Mouse (Mus musculus) forebrain, postnatal 0 days (tissue): ENCODE data around the gene Ccdc28b. TPM values are rescaled to one million over a fixed set of nuclear protein-coding genes. Genes with fewer than 3 reads are reported as not detected.

ENCODE experiments used
- ATAC-seq: fragments of 200-750 bp; cut with Nextera tagmentation; 2 replicates; pipeline ENCODE4 v1.8.0; 2017; ENCODE audit warnings: mild to moderate bottlenecking, moderate library complexity
- DNase-seq: peaks from one replicate; pipeline ENCODE4 v3.0.0-alpha.2; 2015
- H3K27ac ChIP-seq: fragments of 300-500 bp; sonication (generic); 2 replicates; pipeline ENCODE4 v1.5.1; 2014; ENCODE audit warnings: low read depth, mild to moderate bottlenecking, antibody characterized with exemption, low read length, moderate library complexity, mixed read lengths
- H3K27me3 ChIP-seq: fragments of 300-500 bp; sonication (generic); 2 replicates; pipeline ENCODE4 v1.6.1; 2014; ENCODE audit warnings: mild to moderate bottlenecking, low read length, mixed read lengths; ENCODE audit not compliant: insufficient read depth
- H3K36me3 ChIP-seq: fragments of 300-500 bp; sonication (generic); 2 replicates; pipeline ENCODE4 v1.6.1; 2014; ENCODE audit warnings: mild to moderate bottlenecking, moderate library complexity; ENCODE audit not compliant: insufficient read depth
- H3K4me1 ChIP-seq: fragments of 300-500 bp; sonication (generic); 2 replicates; pipeline ENCODE4 v1.6.1; 2014; ENCODE audit warnings: antibody characterized with exemption; ENCODE audit not compliant: insufficient read depth
- H3K4me2 ChIP-seq: fragments of 300-500 bp; sonication (generic); 2 replicates; pipeline ENCODE4 v1.6.1; 2014; ENCODE audit warnings: low read depth, mild to moderate bottlenecking, moderate library complexity
- H3K4me3 ChIP-seq: fragments of 300-500 bp; sonication (generic); 2 replicates; pipeline ENCODE4 v1.5.1; 2014; ENCODE audit warnings: low read depth, low read length, mixed read lengths
- H3K9ac ChIP-seq: fragments of 300-500 bp; sonication (generic); 2 replicates; pipeline ENCODE4 v1.6.1; 2014; ENCODE audit warnings: mild to moderate bottlenecking
- H3K9me3 ChIP-seq: fragments of 300-500 bp; sonication (generic); 2 replicates; pipeline ENCODE4 v1.6.1; 2016; ENCODE audit warnings: low read length
- CTCF ChIP-seq: sonication (generic); IDR thresholded peaks from 2 replicates; pipeline ENCODE4 v1.5.1; 2016; ENCODE audit warnings: antibody characterized with exemption, control low read depth, low read depth
- WGBS: fragments of 180-500 bp; shearing (Covaris S2); extraction: QIAGEN DNeasy Blood & Tissue Kit; methylation state at CpG from one replicate; pipeline ENCODE4 v1.1.7; 2014; 5-methylcytosine and 5-hydroxymethylcytosine counted together
- polyA plus RNA-seq: library from polyadenylated mRNA; unstranded; fragments of >200 nt; fragmentation: Nextera tagmentation; extraction: Ambion mirVana; gene quantifications from 2 replicates; pipeline ENCODE4 v1.2.1, GENCODE M21; 2015
- total RNA-seq: library from RNA; depleted of rRNA; stranded (reverse); fragments of >200 nt; gene quantifications from 2 replicates; pipeline ENCODE4 v1.2.3, GENCODE M21; 2014

Gene Ccdc28b
- total and polyA plus RNA-seq, 2 experiments from 2014 or later = 89.2 to 146 TPM

DNA sequence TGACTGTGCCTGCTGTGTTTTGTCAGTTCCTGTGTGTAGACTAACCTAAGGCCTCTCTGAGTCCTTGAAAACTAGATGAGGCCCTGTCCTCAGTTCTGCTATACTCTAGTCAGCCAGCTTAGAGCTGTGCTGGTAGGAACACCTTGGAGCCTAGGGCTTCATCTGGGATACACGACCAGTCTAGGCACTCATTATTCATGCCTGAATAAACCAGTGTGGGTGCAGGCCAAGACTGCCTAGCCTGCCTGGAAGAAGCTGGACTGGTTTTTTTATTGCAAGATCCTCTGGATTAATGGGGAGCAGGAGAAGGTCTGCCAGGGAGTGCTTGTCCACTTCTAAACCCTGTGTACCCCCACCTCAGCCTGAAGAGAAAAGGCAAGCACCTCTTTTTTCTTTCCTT lies 36.8 kb downstream of the Ccdc28b start:
- no peaks in the 10 kb centered on the region for H3K4me1 ChIP-seq
- TF ChIP-seq CTCF = no peak
- WGBS = 15% methylated on average over 1 of the region's 1 CpGs
- no peak overlapping the region for H3K9ac ChIP-seq
- no peaks in the 10 kb centered on the region for H3K9me3 ChIP-seq
- no peak overlapping the region for H3K4me3 ChIP-seq
- H3K27ac ChIP-seq = no peak overlapping the region
- H3K36me3 ChIP-seq = peaks cover 17% of the 10 kb centered on the region
- DNase-seq (no peak), ATAC-seq (no peak)
- H3K4me2 ChIP-seq = no peak overlapping the region
- H3K27me3 ChIP-seq = no peaks in the 10 kb centered on the region

DNA sequence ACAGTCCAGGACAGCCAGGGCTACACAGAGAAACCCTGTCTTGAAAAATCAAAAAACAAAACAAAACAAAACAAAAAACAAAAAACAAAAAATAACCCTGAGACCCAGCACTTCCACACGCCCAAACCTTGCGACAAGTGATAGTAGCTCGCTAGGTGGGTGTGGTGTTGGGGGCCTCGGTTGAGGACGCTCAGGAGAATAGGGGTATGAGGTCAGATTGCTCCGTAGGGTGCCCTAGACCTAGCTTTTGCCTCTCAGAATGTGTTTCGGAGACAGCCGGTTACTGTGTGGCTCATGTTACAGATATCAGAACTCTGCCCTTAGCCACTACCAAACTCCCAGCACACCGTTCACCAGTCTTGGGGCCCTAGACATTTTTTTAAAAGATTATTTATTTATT lies 38.0 kb downstream of the Ccdc28b start:
- Histone ChIP-seq H3K36me3 (peaks cover 5% of the 10 kb centered on the region), H3K9ac (no peak overlapping the region), H3K4me2 (peak overlapping the region; percentile 60; the same call in 1 of the 2 replicates), H3K27ac (no peak overlapping the region), H3K4me1 (no peaks in the 10 kb centered on the region), H3K9me3 (no peaks in the 10 kb centered on the region), H3K4me3 (no peak overlapping the region), H3K27me3 (no peaks in the 10 kb centered on the region)
- ATAC-seq (no peak), DNase-seq (no peak)
- TF ChIP-seq CTCF = no peak
- WGBS = 85% methylated on average over 9 of the region's 9 CpGs

DNA sequence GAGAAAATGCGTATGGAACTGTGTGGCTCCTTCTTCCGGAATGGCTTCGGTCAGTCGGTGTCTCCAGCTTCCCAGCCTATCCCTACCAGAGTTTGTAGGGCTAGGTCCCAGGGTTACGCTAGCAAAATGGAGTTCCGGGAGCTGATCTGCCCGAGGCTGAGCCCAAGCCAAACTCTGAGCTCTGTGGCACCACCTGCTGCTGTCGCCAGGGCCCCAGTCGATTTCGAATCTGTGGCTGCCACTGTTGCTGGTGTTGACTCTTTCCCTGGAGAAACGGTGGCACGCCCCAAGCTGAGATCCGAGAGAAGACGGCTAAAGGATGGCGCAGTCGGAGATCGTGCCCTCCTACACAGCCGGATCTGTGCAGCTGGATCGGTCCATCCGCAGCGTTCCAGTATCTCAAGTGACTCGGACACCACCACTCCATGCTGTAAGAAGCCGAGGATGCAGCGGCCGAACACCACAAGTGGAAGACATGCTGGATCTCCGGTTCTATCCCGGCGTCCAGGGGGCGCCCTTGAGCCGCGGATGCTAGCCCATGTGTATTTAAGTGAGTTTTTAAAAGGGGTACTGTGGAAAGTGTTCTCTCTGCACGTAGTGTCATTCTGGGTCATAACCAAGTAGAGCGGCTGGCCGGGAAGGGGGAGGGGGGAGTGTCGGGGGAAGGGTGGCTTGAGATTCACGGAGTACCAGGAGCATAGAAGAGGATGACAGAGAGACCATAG lies 38.7 kb downstream of the Ccdc28b start:
- TF ChIP-seq CTCF = peak; percentile 69
- peak overlapping the region; percentile 33 for H3K4me3 ChIP-seq
- peak overlapping the region; percentile 60 for H3K4me2 ChIP-seq
- H3K27me3 ChIP-seq = no peaks in the 10 kb centered on the region
- peak overlapping the region; percentile 31 for H3K9ac ChIP-seq
- peak overlapping the region; percentile 36; the same call in 1 of the 2 replicates for H3K27ac ChIP-seq
- no peaks in the 10 kb centered on the region for H3K4me1 ChIP-seq
- DNase-seq (peak; percentile 72), ATAC-seq (peak; percentile 75)
- H3K9me3 ChIP-seq = no peaks in the 10 kb centered on the region
- WGBS = 2% methylated on average over 36 of the region's 36 CpGs
- no peaks in the 10 kb centered on the region for H3K36me3 ChIP-seq

- peak overlapping the region; percentile 60 for H3K4me2 ChIP-seq
- no peak overlapping the region for H3K9ac ChIP-seq
- H3K27ac ChIP-seq = no peak overlapping the region
- 61% methylated on average over 1 of the region's 1 CpGs for WGBS
- no peaks in the 10 kb centered on the region for H3K27me3 ChIP-seq
- DNase-seq (no peak), ATAC-seq (no peak)
- peak overlapping the region; percentile 33; the same call in 1 of the 2 replicates for H3K4me3 ChIP-seq
- H3K4me1 ChIP-seq = no peaks in the 10 kb centered on the region
- no peaks in the 10 kb centered on the region for H3K36me3 ChIP-seq
- H3K9me3 ChIP-seq = no peaks in the 10 kb centered on the region
- TF ChIP-seq CTCF = no peak
These were observed 39.4 kb downstream of the Ccdc28b start for GRCm38 (mm10) chr4:129584370-129584769.

DNA sequence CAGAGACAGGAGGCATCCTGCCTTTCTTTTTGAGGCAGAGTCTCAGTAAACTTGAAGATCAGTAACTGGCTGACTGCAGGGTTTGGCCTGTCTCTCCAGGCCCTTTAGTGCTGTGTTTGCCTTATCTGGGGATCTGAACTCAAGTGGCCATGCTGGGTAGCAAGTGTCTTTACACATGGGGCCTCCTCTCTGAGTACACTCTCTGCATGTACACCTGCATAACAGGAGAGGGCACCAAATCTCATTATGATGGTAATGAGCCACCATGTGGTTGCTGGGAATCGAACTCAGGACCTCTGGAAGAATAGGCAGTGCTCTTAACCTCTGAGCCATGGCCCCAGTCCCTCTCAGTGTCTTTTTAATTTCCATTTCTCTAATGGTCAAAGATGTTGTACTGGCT lies 41.5 kb downstream of the Ccdc28b start:
- H3K4me1 ChIP-seq = no peaks in the 10 kb centered on the region
- no peak for TF ChIP-seq CTCF
- H3K36me3 ChIP-seq = no peaks in the 10 kb centered on the region
- 81% methylated on average over 1 of the region's 1 CpGs for WGBS
- no peak for DNase-seq
- H3K9me3 ChIP-seq = no peaks in the 10 kb centered on the region
- H3K4me3 ChIP-seq = no peak overlapping the region
- H3K27ac ChIP-seq = no peak overlapping the region
- H3K27me3 ChIP-seq = no peaks in the 10 kb centered on the region
- no peak overlapping the region for H3K9ac ChIP-seq
- no peak for ATAC-seq
- no peak overlapping the region for H3K4me2 ChIP-seq

- no peak overlapping the region for H3K4me2 ChIP-seq
These were observed 43.4 kb downstream of the Ccdc28b start for GRCm38 (mm10) chr4:129580347-129580746.

DNA sequence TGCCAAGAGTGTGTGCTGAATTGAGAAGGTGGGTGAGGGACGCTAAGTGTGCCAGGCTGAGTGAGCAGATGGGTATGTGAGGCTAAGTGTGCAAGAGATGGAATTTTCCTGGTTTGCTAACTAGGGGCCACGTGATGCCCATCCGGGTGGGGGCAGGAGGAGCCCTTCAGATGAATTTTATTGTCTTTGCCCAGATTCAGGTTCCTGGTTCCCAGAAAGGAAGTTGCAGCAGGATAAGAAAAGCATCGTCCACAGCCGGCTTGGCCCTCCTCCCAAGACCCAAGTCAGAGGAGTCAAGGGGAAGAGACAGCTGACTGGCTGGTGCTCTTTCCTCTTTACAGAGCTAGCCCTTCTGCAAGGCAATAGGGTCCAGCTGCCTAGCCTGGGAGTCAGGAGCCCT lies 45.3 kb downstream of the Ccdc28b start, which contains the start of gene Fam167b:
Gene Fam167b, minus strand, starts transcription at position 84 of the 400 bp plus-strand sequence.
- ATAC-seq = no peak
- Histone ChIP-seq H3K4me2 (no peak within 1 kb of the TSS), H3K4me1 (no peaks in the 10 kb centered on the region)

More at GRCm38 (mm10) chr4:129580347-129580746, 43.4 kb downstream of the Ccdc28b start:
- H3K9me3 ChIP-seq = no peaks in the 10 kb centered on the region
- H3K27ac ChIP-seq = no peak overlapping the region
- H3K27me3 ChIP-seq = no peaks in the 10 kb centered on the region
- 62% methylated on average over 7 of the region's 7 CpGs for WGBS
- no peak for TF ChIP-seq CTCF
- H3K36me3 ChIP-seq = no peaks in the 10 kb centered on the region
- no peaks in the 10 kb centered on the region for H3K4me1 ChIP-seq
- no peak overlapping the region for H3K9ac ChIP-seq
- H3K4me3 ChIP-seq = no peak overlapping the region
- ATAC-seq (no peak), DNase-seq (peak; percentile 36)

More for the DNA sequence above, 45.3 kb downstream of the Ccdc28b start, which contains the start of gene Fam167b:
- Histone ChIP-seq H3K4me3 (no peak within 1 kb of the TSS), H3K27me3 (no peaks in the 10 kb centered on the region), H3K36me3 (no peaks in the 10 kb centered on the region), H3K9me3 (no peaks in the 10 kb centered on the region), H3K27ac (no peak within 1 kb of the TSS), H3K9ac (no peak within 1 kb of the TSS)
- WGBS = 95% methylated on average over 5 of the region's 5 CpGs
- no peak for TF ChIP-seq CTCF
- no peak for DNase-seq
